Mouse (Mus musculus) testis, adult 2 months (tissue): ENCODE data around the gene Plekhh3.

Experiments
- CTCF ChIP-seq: fragments of 200-500 bp; IDR thresholded peaks from 2 replicates; pipeline ENCODE4 v1.5.1; 2012; ENCODE audit warnings: low read depth, mild to moderate bottlenecking, inconsistent platforms, low read length, moderate library complexity; ENCODE audit not compliant: control insufficient read depth, insufficient read depth, insufficient replicate concordance
- POLR2A ChIP-seq: fragments of 200-500 bp; IDR thresholded peaks from 2 replicates; pipeline ENCODE4 v1.6.1; 2012; ENCODE audit warnings: low read depth, mild to moderate bottlenecking, inconsistent platforms, low read length, moderate library complexity; ENCODE audit not compliant: control insufficient read depth

DNA sequence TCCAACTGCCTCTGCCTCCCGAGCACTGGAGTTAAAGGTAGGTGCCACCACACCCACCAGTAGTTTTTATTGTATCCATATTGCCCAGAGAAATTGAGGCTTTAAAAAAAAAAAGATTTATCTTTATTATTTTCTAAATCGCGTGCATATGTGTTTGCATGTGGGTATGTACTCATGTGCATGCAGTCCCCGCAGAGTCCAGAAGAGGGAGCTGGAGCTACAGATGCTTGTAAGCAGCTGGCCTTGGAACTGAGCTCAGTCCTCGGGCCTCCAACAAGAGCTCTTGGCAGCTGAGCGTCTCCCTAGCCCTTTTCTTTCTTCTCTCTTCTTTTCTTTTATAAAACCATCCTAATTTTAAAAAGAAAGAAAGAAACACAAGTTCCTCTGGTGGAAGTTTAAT is 39.5 kb downstream of the Plekhh3 start:
- TF ChIP-seq CTCF (peak; percentile 69; the same call in 1 of the 2 replicates), POLR2A (no peak)
